Mouse (Mus musculus): ENCODE data around the gene Npas2.

DNA sequence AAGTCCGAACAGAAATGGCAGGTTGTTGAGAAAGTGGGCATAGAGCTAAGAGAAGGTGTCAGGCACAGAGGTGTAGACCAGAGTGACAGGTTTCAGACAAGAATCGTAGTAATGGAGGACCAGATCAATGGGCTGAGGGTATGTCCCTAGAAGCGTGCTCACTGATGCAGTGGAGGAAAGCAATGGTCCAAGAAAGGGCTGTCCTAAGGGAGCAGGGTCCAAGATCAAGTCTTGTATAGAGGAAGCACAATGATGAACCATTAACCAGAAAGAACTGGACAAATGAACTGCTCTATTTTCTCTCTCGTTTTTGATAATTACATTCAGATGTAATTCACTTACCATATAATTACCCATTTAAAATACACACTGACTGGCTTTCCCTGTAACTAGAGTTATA is 11.6 kb upstream of the Npas2 start:
- no peak for TF ChIP-seq CTCF (IDR thresholded peaks at IDR 0.05; ENCODE audit: extremely low read depth, insufficient read length, insufficient replicate concordance, low read depth, low read length)
- TF ChIP-seq POLR2A (IDR thresholded peaks at IDR 0.05; ENCODE audit: low read depth, low read length), result no peak
